Mouse (Mus musculus) ovary, postnatal 14 days (tissue): Measurements from ENCODE around the gene Mbtps2.

ENCODE experiments used
- DNase-seq: peaks from one replicate; pipeline ENCODE4 v3.0.0; 2022; ENCODE audit warnings: low spot score

The Mbtps2 gene

DNA sequence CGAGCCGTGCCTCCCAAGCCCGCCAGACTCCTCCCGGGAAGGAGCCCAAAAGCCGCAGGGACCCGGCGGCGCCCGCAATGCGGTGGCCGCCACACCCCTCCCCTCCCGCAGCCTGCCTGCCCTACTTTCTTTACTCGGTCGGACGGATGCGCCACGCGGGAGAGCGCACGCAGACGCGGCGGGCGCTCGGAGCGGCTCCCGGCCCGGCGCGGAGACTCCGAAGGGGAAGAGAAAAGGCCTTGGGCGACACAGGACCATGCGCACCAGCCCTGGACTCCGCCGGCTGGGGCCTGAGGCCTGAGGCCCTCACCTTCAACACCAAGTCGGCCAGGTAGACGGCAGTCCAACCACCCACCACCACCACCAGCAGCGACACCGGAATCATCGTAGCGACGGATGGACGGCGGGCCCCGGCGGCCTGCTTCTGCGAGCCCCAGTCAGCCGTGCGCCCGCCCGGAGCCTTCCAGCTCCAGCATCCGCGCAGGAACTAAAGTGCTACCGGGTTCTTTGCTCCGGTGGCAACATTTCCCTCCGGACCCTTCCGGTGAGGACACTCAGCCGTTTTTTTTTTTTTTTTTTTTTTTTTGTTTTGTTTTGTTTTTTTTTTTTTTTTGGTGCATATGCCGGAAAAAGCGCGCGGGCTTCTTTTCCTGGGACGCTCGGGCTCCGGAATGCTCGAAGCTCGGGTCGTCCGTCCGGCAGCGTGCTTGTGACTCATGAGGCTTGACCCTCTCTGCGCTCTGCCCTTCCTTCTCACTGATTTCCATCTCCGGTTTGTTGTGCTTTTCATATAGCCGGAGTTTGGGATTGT lies at the start of gene Mbtps2:
Mbtps2 (minus strand) TSS at position 530 of the 811 bp plus-strand sequence.
- DNase-seq, result peak; percentile 37

DNA sequence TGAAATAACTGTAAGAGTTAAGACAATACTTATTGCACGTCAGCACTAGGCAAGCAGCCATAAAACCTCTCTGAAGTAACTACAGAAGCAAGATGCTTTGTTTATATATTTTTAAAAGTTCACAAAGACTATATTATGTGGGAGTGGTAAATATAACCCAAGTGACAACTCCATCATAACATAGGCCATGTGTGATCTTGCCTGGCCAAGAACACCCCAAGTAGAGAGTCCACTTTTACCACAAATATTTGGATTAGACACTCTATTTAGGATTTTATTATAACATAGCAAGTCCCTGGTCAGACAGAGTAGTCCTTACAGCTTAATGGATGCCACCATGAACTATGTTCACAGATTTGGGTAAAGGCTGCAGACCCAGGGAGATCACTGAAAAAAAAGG lies 47.9 kb upstream of the Mbtps2 start:
- no peak for DNase-seq

DNA sequence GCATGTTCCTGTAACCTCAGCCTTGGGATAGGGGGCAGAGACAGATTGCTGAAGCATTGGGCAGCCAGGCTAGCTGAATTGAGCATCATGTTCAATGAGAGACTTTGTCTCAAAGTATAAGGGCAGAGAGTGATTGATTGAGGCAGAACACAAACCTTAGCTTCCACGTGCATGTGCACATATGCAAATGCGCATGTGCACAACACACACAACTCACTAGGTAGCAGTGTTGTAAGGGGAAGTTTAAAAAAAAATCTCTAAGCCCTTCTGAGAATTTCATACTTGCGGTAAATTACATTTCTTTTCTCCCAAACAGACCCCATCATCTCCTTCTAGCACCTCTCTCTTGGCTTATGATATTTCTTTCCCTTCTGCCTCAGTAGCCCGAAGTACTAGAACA lies 46.2 kb upstream of the Mbtps2 start:
- DNase-seq, result no peak

DNA sequence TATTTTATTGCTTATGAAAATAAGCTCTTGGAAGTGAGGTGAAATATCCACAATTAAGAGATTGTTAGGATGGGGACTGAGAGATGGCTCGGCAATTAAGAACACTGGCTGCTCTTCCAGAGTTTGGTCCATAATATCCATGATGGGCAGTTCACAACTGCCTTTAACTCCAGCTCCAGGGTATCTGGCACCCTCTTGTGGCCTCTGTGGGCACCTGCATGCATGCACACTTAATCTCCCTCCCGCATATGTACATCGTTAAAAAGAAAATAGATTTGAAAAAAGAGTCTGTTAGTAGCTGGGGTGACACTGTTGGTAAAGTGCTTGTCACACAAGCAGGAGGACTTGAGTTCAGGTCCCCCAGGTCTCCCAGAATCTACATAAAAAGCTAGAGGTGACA lies 45.8 kb upstream of the Mbtps2 start:
- peak; percentile 26 for DNase-seq

DNA sequence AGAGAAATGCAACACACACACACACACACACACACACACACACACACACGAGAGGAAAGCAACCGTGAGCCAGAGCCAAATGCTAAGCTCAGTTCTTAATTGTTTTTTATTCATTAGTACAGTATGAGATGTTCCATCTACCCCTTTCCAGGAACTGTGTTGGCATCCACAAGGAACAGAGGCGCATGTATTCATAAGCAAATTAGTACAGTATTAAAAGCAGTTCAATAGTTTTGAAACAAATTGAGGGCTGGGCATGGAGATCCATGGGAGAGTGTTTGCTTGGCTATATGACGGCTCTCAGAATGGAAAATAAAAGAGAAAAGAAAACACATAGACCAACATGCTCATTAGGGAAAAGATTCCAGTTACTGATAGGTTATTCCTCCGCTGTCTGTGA lies 44.3 kb upstream of the Mbtps2 start:
- no peak for DNase-seq

DNA sequence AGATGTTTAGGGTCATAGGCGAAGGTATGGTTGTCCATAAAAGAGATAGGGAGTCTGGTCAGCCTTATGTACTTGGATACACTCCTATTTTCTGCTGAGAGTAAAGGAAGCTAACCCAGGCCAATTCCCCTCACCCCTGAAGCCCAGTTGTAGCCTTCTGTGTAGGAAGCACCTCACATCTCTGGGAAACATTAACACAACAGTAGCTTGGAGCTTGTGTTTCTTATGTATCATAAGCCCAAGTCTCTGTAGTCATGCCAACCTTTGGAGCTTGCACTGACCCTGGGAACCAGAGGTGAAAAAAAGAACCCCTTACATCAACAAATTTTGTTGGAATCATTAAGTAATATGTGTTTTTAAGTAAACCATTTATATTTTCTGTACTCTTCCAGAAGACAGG lies 38.7 kb upstream of the Mbtps2 start:
- no peak for DNase-seq

DNA sequence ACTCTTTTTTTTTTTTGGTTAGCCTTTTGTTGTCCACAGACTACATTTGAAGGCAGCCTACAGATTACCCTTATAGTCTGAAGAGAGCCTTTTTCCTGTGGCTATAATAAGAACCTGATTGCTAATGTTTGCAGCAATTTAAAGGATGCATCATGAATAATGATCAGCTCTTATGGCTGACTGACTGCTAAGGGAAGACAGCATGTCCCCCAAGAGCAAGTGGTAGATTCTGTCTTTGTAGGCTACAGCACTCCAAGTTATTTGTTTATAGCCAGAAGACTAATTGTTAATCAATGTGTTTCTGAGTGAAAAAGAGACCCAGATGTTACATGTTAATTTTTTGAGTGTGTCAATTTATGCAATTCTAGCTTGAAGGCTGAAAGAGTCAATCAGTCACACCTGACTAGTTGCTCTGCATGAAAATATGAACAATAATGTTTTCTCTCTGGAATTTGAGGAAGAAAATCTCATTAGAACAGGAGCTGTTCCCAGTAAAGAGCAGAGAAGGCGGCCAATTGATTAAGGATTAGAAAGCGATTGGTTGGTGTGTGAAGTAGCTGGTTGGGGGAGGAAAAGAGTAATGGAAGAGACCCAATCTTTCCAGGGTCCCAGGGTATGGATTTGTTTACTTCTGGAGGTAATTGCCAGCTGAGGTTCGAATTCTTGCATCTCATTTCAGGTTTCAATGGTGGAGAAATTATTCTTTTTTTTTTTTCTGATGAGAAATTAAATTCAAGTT lies 35.3 kb upstream of the Mbtps2 start:
- DNase-seq, result no peak

DNA sequence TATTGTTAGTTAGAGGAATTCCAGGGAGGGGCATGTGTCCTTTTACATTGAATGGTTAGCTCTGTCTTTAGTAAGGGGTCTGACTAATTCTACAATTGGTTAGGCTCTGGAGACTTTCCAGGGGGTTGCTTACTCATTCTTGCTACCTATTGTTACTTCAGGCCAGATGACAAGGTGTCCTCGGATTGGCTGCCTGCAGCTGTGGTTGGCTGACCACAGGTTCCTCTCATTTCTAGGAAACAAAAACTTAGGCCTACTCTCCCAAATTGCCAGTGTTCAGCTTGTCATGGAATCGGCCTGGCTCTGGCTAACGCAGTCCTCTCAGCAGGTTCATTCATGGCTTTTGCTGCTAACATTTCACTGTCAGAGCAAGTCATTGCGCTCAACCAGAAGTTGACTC lies 31.8 kb upstream of the Mbtps2 start:
- no peak for DNase-seq

DNA sequence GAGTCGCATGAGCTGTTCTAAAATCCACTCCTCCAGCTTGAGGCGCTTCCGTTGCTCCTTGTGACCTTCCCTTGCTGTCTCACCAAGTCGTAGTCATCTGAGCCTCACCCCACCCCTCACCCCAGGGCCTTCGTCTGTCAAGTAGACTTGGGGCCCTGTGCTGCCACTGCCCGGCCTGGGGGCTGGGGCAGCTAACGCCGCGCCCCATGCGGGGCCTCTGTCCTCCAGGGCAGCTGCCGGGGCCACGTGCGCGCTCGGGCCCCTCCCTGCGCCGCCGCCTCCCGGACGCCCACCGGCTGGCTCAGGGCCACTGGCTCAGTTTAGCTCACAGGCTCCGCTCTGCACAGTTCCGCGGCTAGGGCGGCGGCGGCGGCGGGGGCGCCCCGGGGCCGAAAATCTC lies 14.4 kb upstream of the Mbtps2 start:
- DNase-seq, result no peak

DNA sequence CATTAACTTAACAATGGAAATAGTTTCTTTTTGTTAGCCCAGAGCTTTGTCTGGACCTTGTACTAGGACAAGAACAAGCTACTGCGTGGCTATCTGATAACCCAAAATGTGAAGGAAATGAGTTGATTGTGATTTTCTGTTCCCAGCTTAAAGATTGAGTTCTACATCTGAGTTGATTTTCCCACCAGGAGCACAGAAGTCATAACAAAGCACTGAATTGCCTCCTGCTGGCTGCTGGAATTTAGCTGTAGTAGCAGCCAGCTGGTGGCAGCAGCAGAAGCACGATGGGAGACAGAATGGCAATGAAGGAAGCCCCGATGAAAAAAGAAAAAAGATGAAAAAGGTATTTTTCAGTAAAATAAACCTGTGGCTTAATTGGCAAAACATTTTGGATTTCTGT lies 2.9 kb upstream of the Mbtps2 start:
- no peak for DNase-seq

DNA sequence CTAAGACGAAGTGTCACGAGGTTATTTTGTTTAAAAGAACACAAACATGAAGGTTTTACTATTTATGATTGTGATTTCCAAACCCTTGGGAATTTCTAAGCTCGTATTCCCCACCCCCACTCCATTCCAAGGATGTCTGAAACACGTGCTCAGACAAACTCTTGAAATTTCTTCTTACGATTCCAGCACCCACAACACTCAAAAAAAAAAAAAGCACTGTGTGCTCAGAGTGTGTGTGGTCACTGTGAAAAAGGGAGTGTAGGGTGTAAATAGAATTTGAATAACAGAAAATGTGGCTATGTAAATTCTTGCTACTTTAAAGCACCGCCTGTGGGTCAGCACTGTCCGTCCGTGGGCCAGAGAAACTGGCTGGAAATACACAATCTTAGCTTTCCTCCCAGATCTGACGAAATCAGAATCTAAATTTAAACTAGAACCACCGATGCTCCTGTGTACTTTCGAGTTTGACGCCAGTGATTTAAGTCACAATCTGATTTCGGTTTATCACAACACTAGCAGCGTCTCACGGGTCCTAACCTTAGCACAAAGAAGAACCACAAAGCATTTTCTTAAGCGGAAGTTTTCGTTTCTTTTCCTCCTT lies 830 bp downstream of the Mbtps2 start:
- no peak for DNase-seq

DNA sequence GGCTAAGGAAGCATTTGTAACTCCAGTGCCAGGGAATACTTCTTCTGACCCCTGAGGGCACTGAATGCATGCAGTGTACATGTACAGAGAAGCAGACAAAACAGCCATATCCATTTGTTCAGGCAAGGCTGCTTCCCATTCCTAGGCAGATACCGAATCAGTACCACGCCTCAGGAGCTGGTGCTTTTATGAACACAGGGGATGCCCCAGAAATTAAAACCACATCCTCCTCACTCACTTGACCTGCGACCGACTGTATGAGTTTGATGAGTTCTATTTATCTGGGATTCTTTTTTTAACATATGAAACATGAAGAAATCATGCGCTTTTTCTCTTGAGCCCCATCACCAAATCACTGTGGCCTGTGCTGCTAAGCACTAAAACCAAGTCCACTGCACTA lies 1.7 kb downstream of the Mbtps2 start:
- no peak for DNase-seq

DNA sequence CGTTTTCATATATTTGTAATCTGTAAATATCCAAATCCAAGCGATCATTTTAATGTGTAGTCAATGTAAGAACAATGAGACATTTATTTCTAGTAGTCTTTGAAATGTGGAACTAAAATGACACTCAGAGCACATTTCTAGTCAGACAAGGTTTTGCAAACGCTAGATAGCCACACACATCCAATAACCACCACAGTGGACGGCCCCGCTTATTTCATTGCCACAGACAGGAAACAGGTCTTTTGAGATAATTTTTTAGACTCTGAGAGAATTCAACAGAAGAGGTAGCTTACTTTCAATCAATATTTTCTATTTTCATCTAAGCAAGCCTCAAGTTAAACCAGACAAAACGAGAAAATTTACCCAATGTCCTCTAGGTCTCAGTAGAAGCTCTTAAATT lies 2.6 kb downstream of the Mbtps2 start:
- no peak for DNase-seq

DNA sequence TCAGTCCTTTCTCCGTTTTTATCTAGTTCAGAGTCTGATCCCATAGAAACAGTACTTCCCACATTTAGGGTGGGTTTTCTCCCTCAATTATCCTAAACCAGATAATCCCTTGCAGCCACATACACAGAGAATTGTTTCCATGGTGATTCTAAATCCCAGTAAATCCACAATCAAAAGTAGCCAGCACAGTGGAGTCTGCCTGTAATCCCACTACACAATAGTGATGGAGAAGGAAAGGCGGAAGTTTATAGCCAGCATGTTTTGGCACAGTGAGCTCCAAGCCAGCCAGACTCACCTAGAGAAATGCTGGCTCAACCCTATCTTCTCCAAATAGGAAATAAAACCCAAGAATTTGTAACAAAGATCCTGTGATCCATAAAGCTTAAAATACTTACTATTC lies 3.9 kb downstream of the Mbtps2 start:
- no peak for DNase-seq

DNA sequence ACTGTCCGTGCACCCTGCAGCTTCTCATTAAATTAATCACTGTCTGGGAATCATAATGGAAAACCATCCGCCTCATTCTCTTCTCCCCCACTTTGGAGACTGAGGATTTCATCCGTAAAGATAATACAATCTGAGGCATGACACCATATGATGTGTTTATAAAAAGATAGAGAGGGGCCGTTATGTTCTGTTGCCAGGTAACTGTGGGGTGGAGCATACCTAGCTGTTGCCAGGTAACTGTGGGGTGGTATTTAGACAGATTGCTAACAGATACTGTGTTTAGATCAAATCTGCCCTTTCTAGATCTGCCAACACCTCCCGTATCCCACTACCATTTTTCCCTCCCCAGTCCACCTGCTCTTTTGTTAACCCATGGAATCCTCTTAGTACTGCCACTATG lies 11.5 kb downstream of the Mbtps2 start:
- no peak for DNase-seq

DNA sequence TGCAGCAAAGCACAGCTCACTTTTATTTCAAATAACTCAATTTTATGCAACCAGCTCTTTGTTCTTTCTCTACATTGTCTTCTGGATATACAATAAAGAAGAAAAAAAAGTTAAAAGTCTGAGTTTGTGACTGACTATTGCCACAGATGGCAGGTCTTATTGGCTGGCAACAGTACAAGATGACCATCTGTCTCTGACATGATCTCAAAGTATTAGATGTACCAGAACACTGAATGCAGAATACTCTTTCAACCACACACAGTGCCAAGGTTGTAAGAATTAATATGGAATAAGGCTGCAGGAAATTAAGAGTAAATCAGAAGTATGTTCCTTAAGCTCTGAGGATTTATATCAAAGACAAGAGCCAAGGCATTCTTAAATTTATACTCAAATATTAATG lies 12.1 kb downstream of the Mbtps2 start:
- no peak for DNase-seq

DNA sequence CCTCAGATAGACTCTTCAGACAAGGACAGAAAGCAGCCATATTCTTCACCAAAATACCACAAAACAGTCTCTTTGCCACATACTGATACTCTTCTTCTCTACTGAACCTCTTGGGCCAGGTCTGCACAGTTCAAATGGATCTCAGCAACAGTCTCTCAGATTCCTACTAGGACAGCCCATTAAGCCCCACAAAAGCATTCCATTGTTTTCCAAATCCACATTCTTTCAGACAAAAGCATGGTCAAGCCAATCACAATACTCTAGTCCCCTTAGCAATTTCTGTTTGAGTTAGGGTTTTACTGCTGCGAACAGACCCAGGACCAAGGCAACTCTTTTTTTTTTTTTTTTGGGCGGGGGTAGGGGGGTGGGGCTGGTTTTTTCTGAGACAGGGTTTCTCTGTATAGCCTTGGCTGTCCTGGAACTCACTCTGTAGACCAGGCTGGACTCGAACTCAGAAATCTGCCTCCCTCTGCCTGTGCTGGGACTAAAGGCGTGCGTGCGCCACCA lies 19.4 kb downstream of the Mbtps2 start:
- DNase-seq, result no peak

DNA sequence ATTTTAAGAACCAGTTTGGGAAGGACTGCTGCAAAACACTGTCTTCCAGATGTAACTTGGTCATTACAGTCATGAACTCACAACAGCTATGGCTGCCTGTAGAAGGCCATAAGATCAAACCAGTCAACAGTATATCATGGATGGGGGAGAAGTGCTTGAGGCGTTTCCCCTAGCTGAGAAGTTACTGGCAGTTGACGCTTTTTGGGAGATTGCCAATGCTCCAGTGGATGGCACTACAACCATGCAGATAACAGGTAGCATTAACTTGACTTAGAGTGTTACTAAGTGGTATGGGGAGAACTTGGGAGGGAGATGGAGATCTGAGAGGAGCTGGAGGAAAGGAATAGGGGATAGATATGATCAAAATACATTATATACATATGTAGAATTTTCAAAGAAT lies 23.8 kb downstream of the Mbtps2 start:
- no peak for DNase-seq

DNA sequence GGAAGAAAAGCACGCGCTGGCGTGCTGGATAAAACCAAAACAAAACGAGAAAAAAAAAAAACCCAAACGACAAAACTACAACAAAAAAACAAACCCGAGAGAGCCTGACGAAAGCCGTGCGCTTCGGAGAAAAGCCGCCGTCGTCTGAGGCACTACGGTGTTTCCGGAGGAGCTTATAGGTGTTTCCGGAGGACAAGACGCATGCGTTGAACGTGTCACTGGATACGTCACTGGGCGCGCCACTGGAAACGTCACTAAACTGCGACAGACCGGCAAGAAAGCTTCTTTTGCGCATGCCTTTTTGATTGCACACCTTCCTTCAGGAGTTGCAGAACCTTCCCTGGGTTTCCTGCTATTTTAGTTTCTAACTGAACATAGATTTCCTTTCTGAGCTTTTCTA lies 29.7 kb downstream of the Mbtps2 start, which contains the start of gene Yy2:
Yy2 (minus strand) TSS at position 146 of the 400 bp plus-strand sequence.
- DNase-seq, result no peak

DNA sequence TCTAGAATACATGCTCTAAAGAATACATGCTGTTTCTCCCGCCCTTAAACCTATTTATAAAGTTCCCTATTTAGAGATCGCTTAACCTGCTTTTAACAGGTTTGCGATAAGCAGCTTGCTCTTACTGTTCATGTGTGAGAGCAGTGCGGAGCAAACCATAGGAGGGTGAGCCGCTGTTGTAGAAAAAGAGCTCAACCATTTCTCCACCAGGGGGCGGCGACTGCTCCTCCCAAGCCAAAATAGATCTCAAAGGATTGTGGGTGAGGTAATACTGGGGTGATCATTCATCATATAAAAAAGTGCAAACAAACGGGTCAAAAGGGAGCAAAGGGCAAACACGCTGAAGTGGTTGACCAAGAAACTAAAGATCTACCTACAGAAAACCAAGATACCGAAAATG lies 34.7 kb downstream of the Mbtps2 start:
- DNase-seq, result no peak

DNA sequence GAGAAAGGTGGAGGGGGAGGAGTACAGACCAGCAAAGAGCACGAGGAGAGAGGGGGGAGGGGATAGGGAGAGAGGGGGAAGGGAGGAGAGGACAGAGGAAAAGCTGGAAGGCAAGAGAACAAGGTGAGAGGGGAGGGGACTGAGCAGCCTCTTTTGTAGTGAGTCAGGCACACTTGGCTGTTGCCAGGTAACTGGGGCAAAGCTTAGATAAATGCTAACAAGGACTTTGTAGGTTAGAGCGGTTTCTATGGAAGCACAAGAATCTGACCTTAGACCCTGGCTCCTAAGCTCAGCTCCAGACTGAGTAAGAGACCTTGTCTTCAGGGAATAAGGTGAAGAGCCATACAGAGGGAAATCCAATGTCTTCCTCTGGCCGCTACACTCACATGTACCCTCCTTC lies 51.4 kb downstream of the Mbtps2 start:
- no peak for DNase-seq

DNA sequence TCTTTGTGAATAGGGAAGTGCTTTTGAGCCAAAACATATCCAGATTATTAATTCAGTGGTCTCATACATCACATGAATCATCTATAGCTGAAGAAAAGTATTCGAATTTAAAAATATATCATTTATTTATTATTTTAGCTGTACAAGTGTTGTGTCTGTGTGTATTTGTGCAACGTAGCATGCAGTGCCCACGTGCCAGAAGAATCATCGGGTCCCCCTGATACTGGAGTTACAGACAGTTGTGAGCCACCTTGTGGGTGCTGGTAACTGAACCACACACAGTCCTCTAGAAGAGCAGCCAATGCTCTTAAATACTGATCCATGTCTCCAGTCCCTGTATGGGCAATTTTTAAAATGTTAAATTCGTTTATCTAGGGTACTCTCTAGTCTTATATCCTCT lies 92.1 kb downstream of the Mbtps2 start:
- DNase-seq, result no peak

DNA sequence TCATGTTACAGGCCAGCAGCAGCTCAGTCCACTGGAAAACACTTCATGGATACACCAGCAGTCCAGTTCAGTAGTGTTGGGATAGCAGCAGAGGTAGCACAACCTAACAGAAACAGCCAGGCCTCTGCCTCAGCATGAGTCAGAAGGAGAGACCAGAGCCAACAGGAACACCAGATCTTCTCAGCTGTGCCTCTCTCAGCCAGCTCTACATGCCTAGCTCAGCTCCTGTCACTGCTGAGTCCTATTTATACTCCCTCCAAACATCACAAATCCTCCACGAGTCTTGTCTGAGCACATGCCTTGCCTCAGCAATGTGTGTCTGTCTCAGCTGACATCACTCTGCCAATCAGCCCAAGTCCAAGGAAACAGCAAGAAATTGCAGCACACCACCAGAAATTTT lies 94.0 kb downstream of the Mbtps2 start:
- no peak for DNase-seq
